Mouse (Mus musculus): ENCODE results near the gene Sik2. TPM values are rescaled to one million over a fixed set of nuclear protein-coding genes. Genes with fewer than 3 reads are reported as not detected.

Gene Sik2
- total and polyA plus RNA-seq, 3 experiments, result 1.9 to 8.2 (median 6.0) TPM

- in situ Hi-C loops (cut with MboI; ENCODE audit: low pct_ligation_motif_present, low pct_unique_long_range_greater_than_20kb, low sequenced_read_pairs) (no loop called here), dilution Hi-C loops (cut with MboI; ENCODE audit: extremely low pct_ligation_motif_present, extremely low pct_unique_long_range_greater_than_20kb, low sequenced_read_pairs) (no loop called here)
- H3K4me3 ChIP-seq (replicated peaks in 1 of 3; ENCODE audit: low read depth in 2 of 3, low read length in 2 of 3, poor library complexity in 1 of 3), result no peak overlapping the region
- no peak overlapping the region for H3K4me2 ChIP-seq (ENCODE audit: insufficient read depth, low read depth, poor library complexity, severe bottlenecking)
- no peak overlapping the region for H3K27ac ChIP-seq (ENCODE audit: insufficient read depth, low read depth)
- DNase-seq (ENCODE audit: extremely low read depth), result no peak
- no peaks in the 10 kb centered on the region for H3K27me3 ChIP-seq (replicated peaks)
- no peak for TF ChIP-seq HCFC1 (IDR thresholded peaks at IDR 0.05; ENCODE audit: low read depth, low read length)
- no peak for TF ChIP-seq IRF4 (IDR thresholded peaks at IDR 0.05; ENCODE audit: low read depth, low read length)
- TF ChIP-seq BHLHE40 (IDR thresholded peaks at IDR 0.05; ENCODE audit: low read depth, low read length), result no peak
- no peak for TF ChIP-seq GABPA (IDR thresholded peaks at IDR 0.05; ENCODE audit: insufficient replicate concordance, low read depth, low read length)
- no peak overlapping the region for H3K9ac ChIP-seq (ENCODE audit: insufficient read depth, low read depth)
- peaks cover 0 to 34% of the 10 kb centered on the region in 2 experiments; a peak in 2 of 4 replicates for H3K4me1 ChIP-seq (ENCODE audit: control insufficient read depth in 1 of 2, insufficient read depth in 2 of 2)
- H3K79me2 ChIP-seq (replicated peaks; ENCODE audit: control insufficient read depth, extremely low read depth, insufficient read depth, poor library complexity, severe bottlenecking), result no peaks in the 10 kb centered on the region
- H3K36me3 ChIP-seq (replicated peaks in 1 of 2; ENCODE audit: control insufficient read depth in 1 of 2, insufficient read depth in 1 of 2, low read length in 1 of 2), result peaks cover 0 to 12% of the 10 kb centered on the region in 2 experiments
- no peaks in the 10 kb centered on the region for H3K9me3 ChIP-seq (replicated peaks; ENCODE audit: low read length)
Measured at GRCm38 (mm10) chr9:50948097-50948823, 60.6 kb downstream of the Sik2 start.

DNA sequence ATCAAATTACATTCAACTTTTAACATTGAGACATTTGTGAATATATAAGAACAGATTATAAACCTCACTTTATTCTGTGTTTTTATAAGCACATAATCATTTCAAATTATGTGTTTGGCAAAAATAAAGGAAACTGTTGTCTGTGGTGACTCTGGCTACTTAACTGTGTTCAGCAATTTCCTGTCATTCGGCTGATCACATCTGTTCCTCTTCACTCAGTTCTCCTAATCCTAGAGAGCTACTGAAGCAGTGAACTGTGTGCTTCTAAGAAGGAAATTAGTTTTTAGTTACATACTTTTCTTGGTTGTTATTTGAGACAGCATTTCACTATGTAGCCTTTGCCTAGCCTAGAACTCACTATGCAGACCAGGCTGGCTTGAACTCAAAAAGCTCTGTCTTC is 62.5 kb downstream of the Sik2 start:
- dilution Hi-C loops (cut with MboI; ENCODE audit: extremely low pct_ligation_motif_present, extremely low pct_unique_long_range_greater_than_20kb, low sequenced_read_pairs) (no loop called here), in situ Hi-C loops (cut with MboI; ENCODE audit: low pct_ligation_motif_present, low pct_unique_long_range_greater_than_20kb, low sequenced_read_pairs) (no loop called here)
- H3K9me3 ChIP-seq (replicated peaks; ENCODE audit: low read length), result no peaks in the 10 kb centered on the region
- H3K79me2 ChIP-seq (replicated peaks; ENCODE audit: control insufficient read depth, extremely low read depth, insufficient read depth, poor library complexity, severe bottlenecking), result no peaks in the 10 kb centered on the region
- TF ChIP-seq E2F4 (IDR thresholded peaks at IDR 0.05; ENCODE audit: insufficient replicate concordance, low read depth, low read length), result no peak
- TF ChIP-seq SMC3 (IDR thresholded peaks at IDR 0.05; ENCODE audit: low read depth, low read length), result no peak
- TF ChIP-seq CTCF (conservative IDR thresholded peaks at IDR 0.05 in 1 of 2, IDR thresholded peaks at IDR 0.05 in 1 of 2; ENCODE audit: low read depth in 2 of 2, low read length in 2 of 2), result no peak
- no peak for TF ChIP-seq KAT2A (IDR thresholded peaks at IDR 0.05; ENCODE audit: insufficient replicate concordance, low read length)
- no peak for TF ChIP-seq PAX5 (IDR thresholded peaks at IDR 0.05; ENCODE audit: low read length)
- no peak for TF ChIP-seq IRF4 (IDR thresholded peaks at IDR 0.05; ENCODE audit: low read depth, low read length)
- no peak for TF ChIP-seq MAFK (IDR thresholded peaks at IDR 0.05; ENCODE audit: insufficient replicate concordance, low read length)
- no peak for TF ChIP-seq MEF2A (IDR thresholded peaks at IDR 0.05; ENCODE audit: borderline replicate concordance, low read depth, low read length)
- TF ChIP-seq UBTF (IDR thresholded peaks at IDR 0.05; ENCODE audit: low read depth, low read length), result no peak
- H3K36me3 ChIP-seq (replicated peaks in 1 of 2; ENCODE audit: control insufficient read depth in 1 of 2, insufficient read depth in 1 of 2, low read length in 1 of 2), result peaks cover 0 to 8% of the 10 kb centered on the region in 2 experiments
- H3K4me1 ChIP-seq (ENCODE audit: control insufficient read depth in 1 of 2, insufficient read depth in 2 of 2), result peaks cover 0 to 49% of the 10 kb centered on the region in 2 experiments; a peak in 3 of 4 replicates
- H3K9ac ChIP-seq (ENCODE audit: insufficient read depth, low read depth), result no peak overlapping the region
- H3K27ac ChIP-seq (ENCODE audit: insufficient read depth, low read depth), result no peak overlapping the region
- DNase-seq (ENCODE audit: extremely low read depth), result no peak
- no peaks in the 10 kb centered on the region for H3K27me3 ChIP-seq (replicated peaks)
- no peak overlapping the region for H3K4me3 ChIP-seq (replicated peaks in 1 of 3; ENCODE audit: low read depth in 2 of 3, low read length in 2 of 3, poor library complexity in 1 of 3)
- no peak overlapping the region for H3K4me2 ChIP-seq (ENCODE audit: insufficient read depth, low read depth, poor library complexity, severe bottlenecking)

DNA sequence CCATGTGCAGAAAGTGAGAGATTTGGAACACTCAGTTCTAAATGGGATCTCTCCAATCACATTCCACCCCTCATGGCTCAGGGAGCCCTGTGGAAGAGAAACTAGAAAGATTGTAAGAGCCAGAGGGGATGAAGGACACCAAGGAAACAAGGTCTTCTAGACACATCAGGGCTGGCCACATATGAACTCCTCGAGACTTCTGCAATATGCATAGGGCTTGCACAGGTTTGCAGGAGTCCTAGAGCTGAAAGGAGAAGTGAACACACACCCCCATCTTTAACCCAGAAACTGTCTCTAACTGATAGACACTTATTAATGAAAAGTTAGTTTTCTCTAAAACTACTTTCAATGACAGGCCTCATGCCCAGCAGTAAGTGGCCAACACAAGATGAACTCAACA is 64.0 kb downstream of the Sik2 start:
- Histone ChIP-seq H3K4me2 (ENCODE audit: insufficient read depth, low read depth, poor library complexity, severe bottlenecking) (no peak overlapping the region), H3K27me3 (replicated peaks) (no peaks in the 10 kb centered on the region), H3K4me3 (replicated peaks in 1 of 3; ENCODE audit: low read depth in 2 of 3, low read length in 2 of 3, poor library complexity in 1 of 3) (no peak overlapping the region), H3K9me3 (replicated peaks; ENCODE audit: low read length) (no peaks in the 10 kb centered on the region), H3K9ac (ENCODE audit: insufficient read depth, low read depth) (no peak overlapping the region), H3K36me3 (replicated peaks in 1 of 2; ENCODE audit: control insufficient read depth in 1 of 2, insufficient read depth in 1 of 2, low read length in 1 of 2) (peaks cover 0 to 8% of the 10 kb centered on the region in 2 experiments), H3K79me2 (replicated peaks; ENCODE audit: control insufficient read depth, extremely low read depth, insufficient read depth, poor library complexity, severe bottlenecking) (no peaks in the 10 kb centered on the region), H3K4me1 (ENCODE audit: control insufficient read depth in 1 of 2, insufficient read depth in 2 of 2) (peaks cover under 1 to 49% of the 10 kb centered on the region in 2 experiments), H3K27ac (ENCODE audit: insufficient read depth, low read depth) (no peak overlapping the region)
- dilution Hi-C loops (cut with MboI; ENCODE audit: extremely low pct_ligation_motif_present, extremely low pct_unique_long_range_greater_than_20kb, low sequenced_read_pairs) (no loop called here), in situ Hi-C loops (cut with MboI; ENCODE audit: low pct_ligation_motif_present, low pct_unique_long_range_greater_than_20kb, low sequenced_read_pairs) (no loop called here)
- TF ChIP-seq ETS1 (conservative IDR thresholded peaks at IDR 0.05; ENCODE audit: low read depth, low read length) (no peak), ELF1 (IDR thresholded peaks at IDR 0.05; ENCODE audit: low read depth, low read length) (no peak), TBP (conservative IDR thresholded peaks at IDR 0.05; ENCODE audit: low read depth, low read length) (no peak), HCFC1 (IDR thresholded peaks at IDR 0.05; ENCODE audit: low read depth, low read length) (no peak), TCF12 (IDR thresholded peaks at IDR 0.05; ENCODE audit: low read depth, low read length) (no peak), POLR2AphosphoS2 (IDR thresholded peaks at IDR 0.05; ENCODE audit: low read depth, low read length) (no peak), MYC (IDR thresholded peaks at IDR 0.05; ENCODE audit: low read depth, low read length) (no peak), CHD2 (IDR thresholded peaks at IDR 0.05; ENCODE audit: low read length) (no peak), USF1 (IDR thresholded peaks at IDR 0.05; ENCODE audit: low read depth, low read length) (no peak), NRF1 (IDR thresholded peaks at IDR 0.05; ENCODE audit: low read depth, low read length) (no peak), RAD21 (IDR thresholded peaks at IDR 0.05; ENCODE audit: low read depth, low read length) (no peak), PAX5 (IDR thresholded peaks at IDR 0.05; ENCODE audit: low read length) (no peak), NELFE (IDR thresholded peaks at IDR 0.05; ENCODE audit: low read depth, low read length) (no peak)
- DNase-seq (ENCODE audit: extremely low read depth), result no peak
